In the genomic region with DNA sequence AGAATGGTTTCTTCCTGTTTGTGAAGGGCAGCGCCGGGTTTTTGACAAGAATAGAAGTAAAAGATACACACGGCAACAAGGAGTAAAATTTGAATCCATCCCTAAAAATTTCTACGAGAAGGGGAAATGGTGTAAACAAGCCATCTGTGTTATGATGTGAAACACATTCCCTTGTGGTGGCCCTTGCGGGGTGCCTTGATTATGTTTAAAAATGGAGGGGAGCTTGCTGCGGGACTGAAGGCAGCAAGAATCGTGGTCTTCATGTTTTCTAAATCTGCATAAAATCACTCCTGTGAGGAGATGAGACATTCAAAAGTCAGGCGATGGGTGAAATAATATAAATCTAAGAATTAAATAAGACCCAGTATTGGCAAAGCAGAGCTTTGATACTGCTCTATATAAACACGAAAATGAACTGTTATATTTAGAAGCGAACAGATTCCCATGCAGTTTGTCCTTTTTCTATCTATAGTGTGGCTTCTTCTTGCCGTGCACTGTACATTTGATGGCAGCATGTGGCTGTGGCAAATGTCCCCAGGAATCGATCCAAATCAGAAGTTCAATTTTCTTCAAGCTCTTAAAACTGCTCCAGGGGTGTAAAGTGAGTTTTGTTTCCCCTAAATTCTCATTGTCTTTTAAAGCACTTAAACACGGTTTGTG, we compare ENCODE assay signal across 13 mouse cellular contexts.
"Had no signal": no experiment of that assay in that cellular context is flagged by ENCODE, and none has a peak within 500 bp of the region (broad histone marks: within the 10 kb centered on the region; RNA-seq: fewer than 3 reads in every experiment).

No protein-coding gene starts in this region.

- ATAC-seq: intestine, embryonic 16.5 days; midbrain, embryonic 16.5 days had no signal

- H3K27me3 ChIP-seq: kidney, embryonic 15.5 days; liver, embryonic 15.5 days had no signal

- DNase-seq: kidney, adult 2 months; kidney, postnatal 14 days; lung, postnatal 36 days; thymus, adult 18-20 months; thymus, postnatal 14 days had no signal

- H3K36me3 ChIP-seq: kidney, embryonic 15.5 days; limb, embryonic 10.5 days; liver, embryonic 15.5 days; midbrain, embryonic 10.5 days had no signal

- H3K9ac ChIP-seq: kidney, embryonic 15.5 days; liver, embryonic 15.5 days had no signal

- H3K4me2 ChIP-seq: kidney, embryonic 15.5 days; liver, embryonic 11.5 days; liver, embryonic 15.5 days had no signal

- H3K27ac ChIP-seq: kidney, embryonic 15.5 days; limb, embryonic 10.5 days; liver, embryonic 15.5 days; midbrain, embryonic 10.5 days; stomach, postnatal 0 days had no signal

- H3K4me1 ChIP-seq: kidney, embryonic 15.5 days; limb, embryonic 10.5 days; liver, embryonic 15.5 days; midbrain, embryonic 10.5 days had no signal

- H3K4me3 ChIP-seq: kidney, embryonic 15.5 days; limb, embryonic 10.5 days; liver, embryonic 15.5 days; midbrain, embryonic 10.5 days had no signal

- H3K9me3 ChIP-seq: kidney, embryonic 15.5 days; limb, embryonic 10.5 days; liver, embryonic 15.5 days; midbrain, embryonic 10.5 days had no signal
